Mouse (Mus musculus) olfactory bulb, adult 2 months (tissue): Measurements from ENCODE around the gene Mpv17l.

ENCODE experiments used
- CTCF ChIP-seq: fragments of 200-500 bp; IDR thresholded peaks from 2 replicates; pipeline ENCODE4 v1.5.1; 2012; ENCODE audit warnings: low read depth, mild to moderate bottlenecking, low read length, moderate library complexity; ENCODE audit not compliant: insufficient read depth
- POLR2A ChIP-seq: fragments of 200-500 bp; IDR thresholded peaks from 2 replicates; pipeline ENCODE4 v1.6.1; 2012; ENCODE audit warnings: mild to moderate bottlenecking, low read depth, low read length, moderate library complexity; ENCODE audit not compliant: insufficient read depth

DNA sequence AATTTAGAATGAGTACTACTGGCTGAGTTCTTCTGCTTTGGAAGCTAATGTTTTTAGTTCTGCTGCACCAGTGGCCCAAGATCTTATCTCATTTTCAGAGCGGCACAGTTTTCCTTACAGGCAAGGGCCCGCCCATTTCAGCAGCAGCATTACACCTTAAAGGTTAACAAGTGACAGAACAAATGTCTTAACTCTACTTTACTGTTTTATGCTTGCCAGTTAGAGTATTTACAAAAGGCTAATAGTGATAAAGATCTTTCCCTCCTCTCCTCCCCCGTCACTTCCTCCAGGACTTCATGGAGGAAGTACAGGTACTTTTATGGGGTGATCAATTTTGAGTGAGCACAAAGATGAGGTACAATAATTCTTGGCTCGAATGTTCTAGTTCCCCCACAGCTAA is 36.9 kb upstream of the Mpv17l start:
- TF ChIP-seq CTCF (no peak), POLR2A (no peak)
